Mouse (Mus musculus) liver, embryonic 12.5 days (tissue): ENCODE measurements around the gene Zfp607a. TPM values are rescaled to one million over a fixed set of nuclear protein-coding genes. Genes with fewer than 3 reads are reported as not detected.
"Not testable (repeated sequence)": the region's sequence is repeated elsewhere in the genome, so short reads cannot be mapped to it uniquely, and the experiment has no call there.

ENCODE experiments used
- ATAC-seq: fragments of 200-750 bp; cut with Nextera tagmentation; 2 replicates; pipeline ENCODE4 v1.8.0; 2017; ENCODE audit warnings: moderate number of reproducible peaks, mild to moderate bottlenecking, moderate library complexity
- H3K27ac ChIP-seq: fragments of 300-500 bp; sonication (generic); 2 replicates; pipeline ENCODE4 v1.5.1; 2016; ENCODE audit warnings: mild to moderate bottlenecking
- H3K27me3 ChIP-seq: fragments of 300-500 bp; sonication (generic); replicated peaks from 2 replicates; pipeline ENCODE4 v1.6.1; 2016; ENCODE audit warnings: mild to moderate bottlenecking, moderate library complexity
- H3K36me3 ChIP-seq: fragments of 300-500 bp; sonication (generic); 2 replicates; pipeline ENCODE4 v1.6.1; 2016; ENCODE audit warnings: mild to moderate bottlenecking, moderate library complexity
- H3K4me1 ChIP-seq: fragments of 300-500 bp; sonication (generic); 2 replicates; pipeline ENCODE4 v1.6.1; 2016
- H3K4me2 ChIP-seq: fragments of 300-500 bp; sonication (generic); 2 replicates; pipeline ENCODE4 v1.6.1; 2016; ENCODE audit warnings: mild to moderate bottlenecking, moderate library complexity
- H3K4me3 ChIP-seq: fragments of 300-500 bp; sonication (generic); 2 replicates; pipeline ENCODE4 v1.5.1; 2016; ENCODE audit warnings: mild to moderate bottlenecking, moderate library complexity
- H3K9ac ChIP-seq: fragments of 300-500 bp; sonication (generic); 2 replicates; pipeline ENCODE4 v1.6.1; 2016; ENCODE audit warnings: mild to moderate bottlenecking, moderate library complexity
- H3K9me3 ChIP-seq: fragments of 300-500 bp; sonication (generic); replicated peaks from 2 replicates; pipeline ENCODE4 v1.6.1; 2016; ENCODE audit warnings: mild to moderate bottlenecking, moderate library complexity
- WGBS: fragments of 180-500 bp; shearing (Covaris S2); methylation state at CpG from one replicate; pipeline ENCODE4 v1.1.7; 2016; ENCODE audit not compliant: insufficient replicate concordance; 5-methylcytosine and 5-hydroxymethylcytosine counted together
- polyA plus RNA-seq: library from polyadenylated mRNA; unstranded; fragments of >200 nt; fragmentation: Nextera tagmentation; extraction: Ambion mirVana; gene quantifications from 2 replicates; pipeline ENCODE4 v1.2.1, GENCODE M21; 2016

The Zfp607a gene
- 2.1 and 2.2 TPM in 2 replicates for polyA plus RNA-seq

DNA sequence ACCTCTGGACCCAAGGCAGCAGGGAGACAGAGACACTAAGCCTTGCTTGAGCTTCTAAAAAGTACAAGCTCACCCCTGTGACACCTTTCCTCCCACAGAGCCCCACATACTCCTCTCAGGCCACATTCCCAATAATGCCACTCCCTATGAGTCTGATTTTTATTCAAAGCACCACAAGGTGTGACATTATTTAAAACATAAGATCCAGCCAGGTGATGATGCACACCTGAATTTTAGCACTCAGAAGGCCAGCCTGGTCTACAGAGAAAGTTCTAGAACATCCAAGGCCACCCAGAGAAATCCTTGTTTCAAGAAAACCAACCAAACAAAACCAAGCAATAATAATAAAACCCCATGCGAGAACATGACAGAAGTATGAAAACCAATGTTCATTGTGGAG, at the start of gene Zfp607a:
Gene Zfp607a (plus strand): TSS at position 301 of the 400 bp plus-strand sequence.
- H3K4me2 ChIP-seq: no peak within 1 kb of the TSS
- no peaks in the 10 kb centered on the region for H3K27me3 ChIP-seq
- 86% methylated on average over 1 of the region's 1 CpGs for WGBS
- H3K27ac ChIP-seq: no peak within 1 kb of the TSS
- H3K4me1 ChIP-seq: peaks cover 29% of the 10 kb centered on the region
- H3K9me3 ChIP-seq: no peaks in the 10 kb centered on the region
- H3K9ac ChIP-seq: no peak within 1 kb of the TSS
- no peak within 1 kb of the TSS for H3K4me3 ChIP-seq
- peaks cover 17% of the 10 kb centered on the region for H3K36me3 ChIP-seq
- ATAC-seq: no peak

DNA sequence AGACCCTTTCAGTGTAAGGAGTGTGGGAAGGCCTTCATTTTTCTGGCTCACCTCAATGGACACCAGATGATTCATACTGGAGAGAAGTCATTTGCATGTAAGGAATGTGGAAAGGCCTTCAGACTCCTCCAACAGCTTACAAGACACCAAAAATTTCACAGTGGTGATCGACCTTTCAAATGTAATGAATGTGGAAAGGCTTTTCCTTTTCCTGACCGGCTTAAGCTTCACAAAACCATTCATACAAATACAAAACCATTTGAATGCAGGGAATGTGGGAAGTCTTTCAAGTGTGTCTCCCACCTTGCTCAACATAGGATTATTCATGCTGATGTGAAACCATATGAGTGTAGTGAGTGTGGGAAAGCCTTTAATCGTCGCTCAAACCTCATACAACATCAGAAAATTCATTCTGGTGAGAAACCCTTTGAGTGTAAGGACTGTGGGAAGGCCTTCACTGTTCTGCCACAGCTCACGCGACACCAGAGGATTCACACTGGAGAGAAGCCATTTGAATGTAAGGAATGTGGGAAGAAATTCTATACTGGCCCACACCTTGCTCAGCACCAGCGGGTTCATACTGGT, 38.7 kb upstream of the Zfp607a start:
- WGBS: 85% methylated on average over 7 of the region's 7 CpGs
- no peaks in the 10 kb centered on the region for H3K4me1 ChIP-seq
- H3K27me3 ChIP-seq: no peaks in the 10 kb centered on the region
- no peak overlapping the region for H3K4me3 ChIP-seq
- ATAC-seq: no peak
- no peak overlapping the region for H3K9ac ChIP-seq
- H3K4me2 ChIP-seq: no peak overlapping the region
- peaks cover 49% of the 10 kb centered on the region for H3K36me3 ChIP-seq
- no peak overlapping the region for H3K27ac ChIP-seq
- H3K9me3 ChIP-seq: no peaks in the 10 kb centered on the region

DNA sequence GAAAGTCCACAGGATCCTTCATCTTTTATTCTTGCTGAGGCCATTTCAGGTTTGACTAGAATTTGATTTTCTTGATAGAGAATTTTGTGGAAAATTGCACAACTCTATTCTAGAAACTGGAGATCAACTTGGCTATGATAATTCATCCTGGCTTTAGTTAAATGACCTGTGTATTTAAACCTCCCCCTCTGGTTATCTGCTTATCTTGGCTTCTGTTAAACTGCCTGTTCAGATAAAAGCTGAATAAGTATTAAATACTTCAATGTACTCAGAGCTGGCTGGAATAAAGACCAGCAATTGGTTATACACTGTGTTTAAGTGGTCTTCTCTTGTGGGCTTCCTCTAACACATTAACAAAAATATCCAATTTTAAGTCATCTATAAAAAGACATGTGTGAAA, 34.7 kb upstream of the Zfp607a start:
- no peaks in the 10 kb centered on the region for H3K4me1 ChIP-seq
- peaks cover 24% of the 10 kb centered on the region for H3K36me3 ChIP-seq
- ATAC-seq: no peak
- no peak overlapping the region for H3K4me2 ChIP-seq
- H3K9me3 ChIP-seq: 0 out of 2 replicates have a peak, but pooled peaks cover 8% of the 10 kb centered on the region
- no peak overlapping the region for H3K27ac ChIP-seq
- H3K4me3 ChIP-seq: no peak overlapping the region
- no peak overlapping the region for H3K9ac ChIP-seq
- H3K27me3 ChIP-seq: no peaks in the 10 kb centered on the region

DNA sequence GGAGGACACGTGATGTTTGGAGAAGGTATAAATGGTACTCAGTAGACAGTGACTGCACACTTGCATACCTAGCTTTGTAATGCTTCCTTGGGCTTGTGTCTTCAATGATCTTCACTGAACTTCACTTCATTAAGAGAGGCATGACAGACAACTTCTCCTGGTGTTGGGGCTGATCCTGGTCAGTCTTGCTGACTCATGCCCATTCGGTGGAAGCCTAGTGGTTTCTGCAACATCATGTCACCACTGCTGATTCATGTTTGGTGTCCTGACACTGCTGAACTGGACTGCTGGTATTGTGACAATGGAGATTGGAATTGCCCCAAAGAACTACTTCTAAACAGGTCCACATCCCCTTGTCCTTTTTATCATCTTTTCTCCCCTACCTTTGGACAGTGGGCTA, 23.2 kb upstream of the Zfp607a start:
- H3K36me3 ChIP-seq: no peaks in the 10 kb centered on the region
- no peak overlapping the region for H3K4me3 ChIP-seq
- 58% methylated on average over 2 of the region's 2 CpGs for WGBS
- ATAC-seq: no peak
- H3K27me3 ChIP-seq: no peaks in the 10 kb centered on the region; the same call in 1 of the 2 replicates
- no peak overlapping the region for H3K9ac ChIP-seq
- no peak overlapping the region for H3K4me2 ChIP-seq
- no peak overlapping the region for H3K27ac ChIP-seq
- H3K9me3 ChIP-seq: no peaks in the 10 kb centered on the region
- H3K4me1 ChIP-seq: peaks cover 6% of the 10 kb centered on the region

DNA sequence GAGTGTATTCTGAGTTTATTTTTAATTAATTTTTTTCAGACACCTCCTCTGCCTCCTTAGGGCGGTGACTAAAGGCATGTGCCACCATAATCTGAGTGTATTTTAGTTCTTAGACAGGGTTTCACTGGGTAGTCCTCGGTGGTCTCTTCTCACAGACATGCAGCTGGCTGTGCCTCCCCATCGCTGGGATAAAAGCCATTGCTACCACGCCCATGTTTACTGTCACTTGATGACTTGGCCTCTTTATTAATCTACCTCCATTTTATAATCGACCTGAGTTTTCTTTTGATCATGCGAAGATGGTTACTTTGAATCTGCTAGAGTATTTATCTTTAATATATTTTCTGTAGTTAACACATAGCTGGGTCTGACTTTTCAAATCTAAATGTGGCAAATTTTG, 19.4 kb upstream of the Zfp607a start:
- Histone ChIP-seq H3K4me2 (peak overlapping the region; percentile 78), H3K27me3 (no peaks in the 10 kb centered on the region), H3K9ac (peak overlapping the region; percentile 74), H3K36me3 (no peaks in the 10 kb centered on the region), H3K4me3 (peak overlapping the region; percentile 70), H3K9me3 (no peaks in the 10 kb centered on the region), H3K27ac (peak overlapping the region; percentile 77), H3K4me1 (peaks cover 18% of the 10 kb centered on the region)
- ATAC-seq: peak; percentile 67
- WGBS: 25% methylated on average over 6 of the region's 6 CpGs

DNA sequence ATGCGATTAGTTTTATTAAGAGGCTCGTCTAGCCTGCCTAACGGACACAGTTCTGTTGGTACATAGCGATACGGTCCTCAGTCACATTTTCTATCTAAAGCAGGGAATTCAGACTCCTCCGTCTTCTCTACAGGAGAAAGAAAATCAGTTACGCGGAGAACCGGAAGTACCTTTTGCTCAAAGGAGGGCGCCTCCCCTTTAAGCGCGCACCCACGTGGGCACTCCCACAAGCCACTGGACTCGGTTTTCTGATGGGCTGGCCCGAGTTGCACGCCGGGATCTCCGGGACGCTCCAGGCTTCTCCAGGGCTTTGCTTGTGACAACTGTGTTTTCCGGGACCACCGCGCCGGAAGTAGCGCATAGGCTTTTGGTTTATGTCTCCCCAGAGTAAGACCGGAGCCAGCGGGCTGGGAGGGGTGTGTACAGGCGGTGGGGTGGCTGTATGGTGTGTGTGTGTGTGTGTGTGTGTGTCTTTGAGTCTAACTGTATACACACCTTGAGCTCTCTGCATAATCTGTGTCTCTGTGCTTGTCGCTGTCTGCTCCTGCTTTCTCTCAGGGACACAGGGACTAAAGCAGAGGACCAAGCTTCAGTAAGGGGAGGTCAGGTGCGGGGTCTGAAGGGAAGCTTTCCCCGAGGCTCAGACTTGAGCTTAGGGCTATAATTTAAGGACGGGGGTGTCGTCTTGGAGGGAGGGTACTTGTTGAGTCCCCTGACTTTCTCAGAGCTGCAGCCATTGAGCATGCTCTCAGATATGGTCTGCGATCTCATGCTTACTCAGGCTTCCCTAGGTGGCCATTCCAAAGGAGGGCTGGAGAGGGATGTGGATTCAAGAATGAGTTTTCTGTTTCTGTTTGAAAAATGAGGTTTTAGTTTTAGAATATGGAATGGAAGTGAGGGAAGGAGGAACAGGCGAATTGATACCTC, 18.7 kb upstream of the Zfp607a start, which contains the start of gene Zfp59:
Gene Zfp59 (plus strand): TSS at position 285 of the 927 bp plus-strand sequence.
- Histone ChIP-seq H3K4me1 (peaks cover 18% of the 10 kb centered on the region), H3K4me2 (peak within 1 kb of the TSS; percentile 78), H3K9me3 (no peaks in the 10 kb centered on the region), H3K36me3 (no peaks in the 10 kb centered on the region), H3K27me3 (no peaks in the 10 kb centered on the region), H3K4me3 (peak within 1 kb of the TSS; percentile 70), H3K27ac (peak within 1 kb of the TSS; percentile 77), H3K9ac (peak within 1 kb of the TSS; percentile 74)
- WGBS: 3% methylated on average over 34 of the region's 34 CpGs
- ATAC-seq: peak; percentile 93

DNA sequence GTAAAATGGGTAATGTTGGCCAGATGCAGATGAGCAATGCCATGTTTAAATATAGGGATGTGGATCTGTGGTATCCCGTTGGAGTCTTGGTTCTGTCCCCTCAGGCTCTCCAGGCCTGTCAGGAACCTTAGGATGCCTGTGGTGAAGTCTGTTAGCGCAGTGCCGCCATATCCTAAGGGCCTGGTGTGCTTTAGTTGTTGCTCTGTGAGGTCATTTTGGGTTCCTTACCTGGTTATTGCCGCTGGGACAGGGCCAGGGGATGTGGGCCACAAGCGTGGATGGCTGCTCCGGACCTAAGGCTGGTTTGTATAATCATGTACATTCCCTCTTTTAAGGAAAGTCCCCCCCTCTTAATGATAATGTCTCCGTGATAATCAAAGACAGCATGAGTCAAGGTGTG, 17.7 kb upstream of the Zfp607a start:
- Histone ChIP-seq H3K9ac (no peak overlapping the region), H3K27ac (no peak overlapping the region), H3K4me1 (peaks cover 18% of the 10 kb centered on the region), H3K4me3 (no peak overlapping the region), H3K4me2 (peak overlapping the region; percentile 78; the same call in 1 of the 2 replicates), H3K27me3 (no peaks in the 10 kb centered on the region), H3K9me3 (no peaks in the 10 kb centered on the region), H3K36me3 (peaks cover 2% of the 10 kb centered on the region)
- 90% methylated on average over 7 of the region's 7 CpGs for WGBS
- no peak for ATAC-seq

DNA sequence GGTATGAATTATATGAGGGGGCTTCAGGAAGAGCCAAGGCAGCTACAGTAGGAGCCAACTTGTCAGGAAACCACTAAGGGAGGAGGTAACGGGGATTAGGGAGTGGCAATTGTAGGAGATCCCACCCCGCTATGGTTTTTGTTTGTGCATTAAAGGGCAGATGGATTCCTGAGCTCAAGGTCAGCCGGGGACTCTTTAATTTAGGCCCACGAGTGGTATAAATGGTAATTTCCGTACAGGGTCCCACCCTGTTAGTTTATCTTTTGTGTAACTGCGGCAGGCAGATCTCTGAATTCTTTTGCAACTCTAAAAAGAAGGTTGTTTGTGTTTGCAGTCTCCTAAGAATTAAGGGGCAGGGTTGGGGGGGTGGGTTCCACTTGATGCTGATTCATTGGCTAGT, 17.2 kb upstream of the Zfp607a start:
- no peak overlapping the region for H3K27ac ChIP-seq

DNA sequence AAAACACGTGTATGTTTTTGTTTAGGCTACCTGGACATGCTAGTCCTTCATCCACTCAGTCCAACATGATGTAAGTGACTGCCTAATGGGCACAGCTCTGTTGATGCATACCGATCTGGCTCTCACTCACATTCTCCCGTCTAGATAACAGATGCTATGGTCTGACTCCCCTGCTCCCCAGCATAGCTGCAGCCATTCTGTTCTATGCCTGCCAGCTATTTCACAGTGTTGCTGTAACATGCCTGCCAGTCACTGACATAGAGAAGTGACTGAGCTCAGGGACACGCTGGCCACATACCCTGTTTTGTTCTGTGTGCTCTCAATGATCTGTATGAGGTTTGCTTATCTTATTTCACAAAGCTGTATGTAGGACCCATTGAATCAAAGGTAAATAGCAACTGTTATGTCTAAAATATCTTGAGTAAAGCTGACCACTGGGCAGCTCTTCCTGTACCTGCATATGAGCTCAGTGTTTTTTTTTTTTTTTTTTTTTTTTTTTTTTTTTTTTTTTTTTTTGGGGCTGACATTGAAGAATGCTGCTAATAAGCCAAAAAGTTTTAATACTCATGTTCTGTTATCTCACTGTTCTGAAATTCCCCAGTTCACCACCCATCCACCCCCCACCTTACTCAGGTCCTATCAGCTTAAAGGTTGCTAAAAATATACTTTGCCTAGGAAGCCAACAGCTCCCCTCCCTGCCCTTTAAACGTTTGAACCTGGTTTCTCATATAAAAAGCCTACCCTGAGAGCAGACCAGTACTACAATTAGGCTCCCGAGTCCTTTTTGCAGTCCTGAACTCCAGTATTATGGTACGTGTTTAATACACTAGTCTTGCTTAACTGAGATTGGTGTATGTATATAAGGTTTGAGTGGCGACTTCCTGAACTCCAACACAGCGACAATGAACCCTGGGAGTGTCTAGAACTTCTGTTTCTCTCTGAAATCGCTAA, 2.2 kb downstream of the Zfp607a start:
- H3K27me3 ChIP-seq: no peaks in the 10 kb centered on the region
- H3K4me1 ChIP-seq: peaks cover 29% of the 10 kb centered on the region
- peak overlapping the region; percentile 80 for H3K4me2 ChIP-seq
- peak overlapping the region; percentile 65 for H3K4me3 ChIP-seq
- peak overlapping the region; percentile 71 for H3K27ac ChIP-seq
- peak; percentile 51 for ATAC-seq
- H3K9me3 ChIP-seq: no peaks in the 10 kb centered on the region
- H3K9ac ChIP-seq: peak overlapping the region; percentile 72
- H3K36me3 ChIP-seq: peaks cover 13% of the 10 kb centered on the region
- whole genome bisulfite sequencing: 16% methylated on average over 10 of the region's 10 CpGs

More for the DNA sequence above, 17.2 kb upstream of the Zfp607a start:
- H3K27me3 ChIP-seq: no peaks in the 10 kb centered on the region
- H3K36me3 ChIP-seq: peaks cover 7% of the 10 kb centered on the region
- H3K4me1 ChIP-seq: peaks cover 18% of the 10 kb centered on the region
- no peak overlapping the region for H3K4me3 ChIP-seq
- no peak overlapping the region for H3K9ac ChIP-seq
- WGBS: 70% methylated on average over 6 of the region's 6 CpGs
- no peak for ATAC-seq
- H3K4me2 ChIP-seq: no peak overlapping the region
- H3K9me3 ChIP-seq: no peaks in the 10 kb centered on the region

DNA sequence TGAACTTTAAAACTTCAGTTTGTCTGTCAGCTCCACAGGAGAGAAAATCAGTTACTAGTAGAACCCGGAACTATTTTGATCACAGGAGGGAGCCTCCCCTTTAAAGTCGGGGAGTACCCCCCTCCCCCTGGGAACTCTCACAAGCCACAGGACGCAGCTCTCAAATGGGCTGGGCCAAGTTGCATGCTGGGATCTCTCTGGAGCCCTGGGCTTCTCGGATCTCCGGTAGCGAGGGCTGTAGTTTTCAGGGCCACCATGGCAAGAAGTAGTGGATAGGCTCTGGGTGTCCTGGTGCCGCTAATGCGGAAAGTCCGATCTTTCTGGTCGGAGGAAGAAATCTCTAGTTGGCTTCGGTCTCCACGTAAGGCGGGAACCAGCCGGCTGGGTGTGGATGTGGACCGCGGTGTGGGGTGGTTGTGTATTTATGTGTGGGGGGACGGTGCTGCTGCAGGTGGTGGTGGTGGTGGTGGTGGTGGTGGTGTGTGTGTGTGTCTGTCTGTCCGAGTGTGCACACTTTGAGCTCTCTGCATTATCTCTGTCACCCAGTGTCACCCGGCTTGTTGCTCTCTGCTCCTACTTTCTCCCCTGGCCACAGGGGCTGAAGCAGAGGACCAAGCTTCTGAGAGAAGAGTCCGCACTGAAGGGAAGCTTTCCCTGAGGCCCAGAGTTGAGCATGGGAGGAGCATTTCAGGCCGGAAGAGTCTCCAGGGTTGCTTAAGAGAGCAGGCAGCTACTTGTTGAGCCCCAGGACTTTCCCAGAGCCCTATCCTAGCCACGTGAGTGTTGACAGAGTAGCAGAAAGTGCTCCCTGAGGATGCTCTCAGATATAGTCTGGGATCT, 3.3 kb downstream of the Zfp607a start:
- no peaks in the 10 kb centered on the region for H3K27me3 ChIP-seq
- peaks cover 29% of the 10 kb centered on the region for H3K4me1 ChIP-seq
- H3K27ac ChIP-seq: peak overlapping the region; percentile 71
- peak overlapping the region; percentile 72 for H3K9ac ChIP-seq
- ATAC-seq: peak; percentile 85
- peaks cover 19% of the 10 kb centered on the region for H3K36me3 ChIP-seq
- peak overlapping the region; percentile 65 for H3K4me3 ChIP-seq
- under 1% methylated on average over 22 of the region's 22 CpGs for WGBS
- peak overlapping the region; percentile 80 for H3K4me2 ChIP-seq
- no peaks in the 10 kb centered on the region for H3K9me3 ChIP-seq

DNA sequence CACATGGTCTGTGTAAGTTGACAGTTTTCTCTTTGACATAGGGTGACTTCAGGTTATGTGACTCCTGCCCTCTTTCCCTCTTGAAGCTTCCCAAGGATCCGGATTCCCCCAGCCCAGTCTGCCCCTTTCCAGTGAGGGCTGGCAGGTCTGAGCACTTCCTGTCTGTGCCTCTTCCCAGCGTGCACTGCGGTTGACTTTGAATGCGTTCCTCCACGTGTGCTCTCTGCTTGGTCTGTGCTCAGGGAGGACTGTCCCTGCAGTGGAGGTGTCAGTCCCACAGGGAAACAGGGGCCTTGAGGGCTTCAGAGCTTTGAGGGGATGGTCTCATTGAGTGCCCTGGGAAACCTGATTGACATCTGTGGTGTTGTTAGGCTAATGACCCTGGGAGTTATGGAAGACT, 5.3 kb downstream of the Zfp607a start:
- not testable (repeated sequence) for H3K9me3 ChIP-seq, H3K4me3 ChIP-seq, H3K9ac ChIP-seq, ATAC-seq, H3K4me2 ChIP-seq, H3K27ac ChIP-seq, H3K27me3 ChIP-seq
- Histone ChIP-seq H3K36me3 (peaks cover 37% of the 10 kb centered on the region), H3K4me1 (peaks cover 29% of the 10 kb centered on the region)
- 61% methylated on average over 5 of the region's 5 CpGs for WGBS
